Mouse (Mus musculus) liver, adult 10 weeks (tissue): ENCODE data around the gene Gm7970. TPM values are rescaled to one million over a fixed set of nuclear protein-coding genes. Genes with fewer than 3 reads are reported as not detected.

ENCODE experiments used
- polyA plus RNA-seq: library from polyadenylated mRNA; stranded (reverse); fragments of 350-450 nt; fragmentation: Illumina TruSeq; extraction: RNeasy Lipid Tissue Mini Kit (QIAGEN cat#74804); gene quantifications from one replicate; pipeline ENCODE4 v1.2.3, GENCODE M21; 2014; ENCODE audit warnings: low read depth, low replicate concordance

Gene Gm7970
- polyA plus RNA-seq, result not detected

DNA sequence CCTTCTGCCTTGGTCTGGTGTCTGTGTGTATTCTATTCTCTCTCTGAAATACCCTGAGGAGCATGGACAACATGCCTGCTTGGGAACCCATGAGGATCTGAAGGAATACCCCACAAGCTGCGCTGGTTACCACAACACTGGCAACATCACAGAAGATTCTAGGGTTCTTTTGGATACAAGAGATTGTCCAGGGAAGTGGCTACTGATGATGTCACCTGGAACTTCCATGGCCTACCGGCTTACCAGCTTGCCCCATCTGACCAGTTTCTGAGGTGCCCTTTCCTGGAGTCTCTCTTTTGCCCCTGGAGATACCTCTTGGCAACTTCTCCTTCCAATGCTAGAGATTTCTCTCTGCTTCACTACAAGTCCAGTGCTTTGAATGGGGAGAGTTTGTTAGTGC lies at the start of gene Gm7970:
TSS of gene Gm7970 (minus strand) at position 101 of the 400 bp plus-strand sequence.

GRCm38 (mm10) chr14:41572911-41573310 lies 17.5 kb upstream of the Gm7970 start, which contains the start of gene 1700049E17Rik2:
1700049E17Rik2 (plus strand) TSS chr14:41573211.

Other genes starting within 250 kb of the Gm7970 start
- gene Gm5798, start 207.0 kb downstream of the Gm7970 start, polyA plus RNA-seq, result not detected
- gene Gm7945, start 169.2 kb downstream of the Gm7970 start, polyA plus RNA-seq, result not detected
- gene Gm6482, start 147.3 kb downstream of the Gm7970 start, polyA plus RNA-seq, result not detected
- not detected for gene Gm7954, start 102.1 kb downstream of the Gm7970 start, polyA plus RNA-seq
- gene Gm3486, start 66.1 kb downstream of the Gm7970 start, polyA plus RNA-seq, result not detected
- not detected for gene 1700049E17Rik2, start 17.6 kb upstream of the Gm7970 start, polyA plus RNA-seq
- gene Gm3072, start 69.0 kb upstream of the Gm7970 start, polyA plus RNA-seq, result not detected
- gene Gm3676, start 90.9 kb upstream of the Gm7970 start, polyA plus RNA-seq, result not detected
- gene Gm8068, start 146.3 kb upstream of the Gm7970 start, polyA plus RNA-seq, result not detected
- not detected for gene Gm7929, start 195.0 kb upstream of the Gm7970 start, polyA plus RNA-seq
- gene Gm47189, start 216.9 kb upstream of the Gm7970 start, polyA plus RNA-seq, result not detected